Mouse (Mus musculus): Measurements from ENCODE around the gene Hmgn2. TPM values are rescaled to one million over a fixed set of nuclear protein-coding genes. Genes with fewer than 3 reads are reported as not detected.
A peak's percentile ranks its signal among the peaks of the same experiment; 100 is the strongest.

The Hmgn2 gene
- 108 TPM for polyA plus RNA-seq (2012; fragmentation: generic; extraction: Trizol)

DNA sequence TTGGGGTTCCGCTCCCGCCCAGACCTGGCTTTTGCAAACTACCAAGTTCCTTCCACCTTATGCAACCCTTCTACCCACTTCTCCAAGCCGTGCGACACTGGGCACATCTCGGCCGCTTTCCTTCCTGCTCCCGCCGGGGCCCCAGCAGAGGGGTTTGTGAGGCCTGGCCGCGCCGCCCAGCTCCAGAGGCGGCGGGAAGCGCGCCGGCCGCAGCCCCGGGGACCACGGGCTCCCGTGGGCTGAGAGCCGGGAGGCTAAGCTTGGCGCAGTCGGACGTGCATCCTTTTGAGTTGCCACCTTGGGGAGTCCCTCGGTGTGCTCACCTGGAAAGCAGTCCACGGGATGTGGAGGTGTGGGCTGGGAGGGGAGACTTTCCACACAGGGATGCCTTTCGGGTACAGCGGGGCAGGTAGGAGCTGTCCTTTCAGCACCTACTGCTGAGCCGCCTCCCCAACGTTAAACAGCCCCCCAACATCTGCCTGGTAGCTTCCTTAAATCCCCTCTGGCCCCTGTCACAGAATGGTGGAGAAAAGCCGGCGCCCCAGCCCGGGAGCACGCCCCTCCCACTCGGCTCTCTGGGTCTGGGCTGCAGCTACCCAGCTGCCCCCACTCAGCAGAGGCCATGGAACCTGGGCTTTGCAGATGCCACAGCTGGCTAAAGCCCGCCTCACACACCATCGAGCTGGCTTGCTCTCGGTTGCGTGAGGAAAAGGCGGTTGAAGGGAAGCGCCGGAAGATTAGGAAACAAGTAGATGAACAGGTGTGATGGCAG, at the start of gene Hmgn2:
Gene Hmgn2 (minus strand): TSS at position 501 of the 772 bp plus-strand sequence.
- Histone ChIP-seq H3K36me3 (ENCODE audit: control insufficient read depth, insufficient read depth) (peaks cover 11% of the 10 kb centered on the region), H3K4me3 (peak within 1 kb of the TSS; percentile 52), H3K4me2 (ENCODE audit: low read depth) (peak within 1 kb of the TSS; percentile 87), H3K79me2 (ENCODE audit: control insufficient read depth, insufficient read depth) (peaks cover 14% of the 10 kb centered on the region), H3ac (ENCODE audit: control insufficient read depth, insufficient read length) (peak within 1 kb of the TSS; percentile 74), H3K27me3 (ENCODE audit: control insufficient read depth, insufficient read depth, insufficient read length) (no peaks in the 10 kb centered on the region)
- TF ChIP-seq REST (IDR thresholded peaks at IDR 0.05; ENCODE audit: insufficient read depth, insufficient read length) (peak; percentile 62), POLR2A (IDR thresholded peaks at IDR 0.05; ENCODE audit: insufficient read length, low read depth) (no peak), CEBPB (IDR thresholded peaks at IDR 0.05; ENCODE audit: insufficient read depth, poor library complexity, severe bottlenecking) (0 out of 2 replicates have a peak, but pooled peaks have one; percentile 2), TCF12 (IDR thresholded peaks at IDR 0.05; ENCODE audit: insufficient read depth, poor library complexity, severe bottlenecking) (no peak), POLR2AphosphoS2 (IDR thresholded peaks at IDR 0.05; ENCODE audit: insufficient read length, low read depth) (peak; percentile 74)

DNA sequence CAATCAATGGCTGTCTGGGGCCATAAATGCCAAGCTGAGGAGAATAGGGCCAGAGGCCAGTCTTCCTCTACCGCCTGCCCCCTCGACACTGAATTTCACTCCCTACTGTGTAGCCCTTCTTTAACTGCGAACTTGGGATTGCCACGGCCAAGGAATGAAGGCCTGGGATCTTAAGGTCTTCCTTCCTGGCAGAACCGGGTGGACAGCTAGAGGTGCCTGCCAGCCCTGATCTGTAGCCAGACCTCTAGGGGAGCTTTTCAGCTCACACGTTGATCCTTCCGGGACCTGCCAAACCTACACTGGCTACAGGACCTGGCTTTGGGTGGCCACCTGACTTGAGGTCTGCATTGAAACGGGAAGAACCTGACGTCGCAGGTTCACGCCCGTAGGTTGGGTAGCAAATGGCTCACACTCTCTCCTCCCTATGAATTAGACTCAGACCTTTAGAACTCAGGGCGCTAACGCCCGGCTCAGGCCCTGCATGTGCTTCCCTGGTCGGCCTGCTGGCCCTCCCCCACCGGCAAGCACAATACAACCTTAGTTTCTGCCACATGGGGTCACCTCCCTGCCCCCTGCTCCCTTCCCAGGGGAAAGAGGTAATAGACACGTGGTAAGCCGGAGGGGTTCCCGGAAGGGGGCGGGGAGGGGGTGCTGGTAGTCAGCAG, 48.9 kb upstream of the Hmgn2 start:
- TF ChIP-seq USF1 (IDR thresholded peaks at IDR 0.05; ENCODE audit: low read depth) (no peak), MAX (IDR thresholded peaks at IDR 0.05; ENCODE audit: low read depth) (no peak), SRF (IDR thresholded peaks at IDR 0.05; ENCODE audit: control insufficient read depth, insufficient read length, low read depth) (no peak), TCF12 (IDR thresholded peaks at IDR 0.05; ENCODE audit: insufficient read depth, poor library complexity, severe bottlenecking) (no peak), E2F4 (IDR thresholded peaks at IDR 0.05; ENCODE audit: insufficient read depth) (no peak), POLR2AphosphoS2 (IDR thresholded peaks at IDR 0.05; ENCODE audit: insufficient read length, low read depth) (no peak), REST (IDR thresholded peaks at IDR 0.05; ENCODE audit: insufficient read depth, insufficient read length) (no peak), MYOD1 (IDR thresholded peaks at IDR 0.05; ENCODE audit: control insufficient read depth in 1 of 3, insufficient read length in 2 of 3, low read depth in 2 of 3) (no peak), CEBPB (IDR thresholded peaks at IDR 0.05; ENCODE audit: insufficient read depth, poor library complexity, severe bottlenecking) (no peak), MYOG (IDR thresholded peaks at IDR 0.05; ENCODE audit: control insufficient read depth in 1 of 3, insufficient read depth in 1 of 3, insufficient read length in 2 of 3, low read depth in 2 of 3) (no peak), TCF3 (IDR thresholded peaks at IDR 0.05; ENCODE audit: insufficient read length, low read depth) (no peak), POLR2A (IDR thresholded peaks at IDR 0.05; ENCODE audit: insufficient read length, low read depth) (no peak)
- Histone ChIP-seq H3K79me2 (ENCODE audit: control insufficient read depth, insufficient read depth) (no peaks in the 10 kb centered on the region), H3K36me3 (ENCODE audit: control insufficient read depth, insufficient read depth) (no peaks in the 10 kb centered on the region), H3K4me3 (no peak overlapping the region), H3K4me2 (ENCODE audit: low read depth) (no peak overlapping the region), H3ac (ENCODE audit: control insufficient read depth, insufficient read length) (no peak overlapping the region), H3K27me3 (ENCODE audit: control insufficient read depth, insufficient read depth, insufficient read length) (peaks cover 31% of the 10 kb centered on the region)

DNA sequence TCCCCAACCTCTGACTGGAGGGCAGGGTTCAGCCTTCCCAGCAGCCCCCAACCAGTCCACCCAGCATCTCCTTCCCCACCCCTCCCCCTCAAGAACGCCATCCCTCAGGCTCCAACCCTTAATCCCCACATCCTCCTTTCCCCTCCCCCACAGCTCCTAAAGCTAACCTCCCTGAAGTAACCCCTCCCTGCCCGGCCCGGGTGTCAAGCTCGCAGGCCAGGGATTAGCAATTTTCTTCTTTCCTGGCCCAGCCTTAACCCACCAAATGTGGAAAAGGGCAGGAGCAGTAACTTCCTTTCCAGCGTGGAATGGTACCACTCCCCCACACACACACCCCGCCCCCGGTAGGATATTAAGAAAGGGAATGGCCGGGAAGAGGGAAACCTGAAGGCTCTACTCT, 48.3 kb upstream of the Hmgn2 start:
- H3K79me2 ChIP-seq (ENCODE audit: control insufficient read depth, insufficient read depth), result no peaks in the 10 kb centered on the region
- H3K4me2 ChIP-seq (ENCODE audit: low read depth), result no peak overlapping the region
- TF ChIP-seq POLR2AphosphoS2 (IDR thresholded peaks at IDR 0.05; ENCODE audit: insufficient read length, low read depth) (no peak), REST (IDR thresholded peaks at IDR 0.05; ENCODE audit: insufficient read depth, insufficient read length) (no peak), MAX (IDR thresholded peaks at IDR 0.05; ENCODE audit: low read depth) (no peak), E2F4 (IDR thresholded peaks at IDR 0.05; ENCODE audit: insufficient read depth) (no peak), USF1 (IDR thresholded peaks at IDR 0.05; ENCODE audit: low read depth) (no peak), CEBPB (IDR thresholded peaks at IDR 0.05; ENCODE audit: insufficient read depth, poor library complexity, severe bottlenecking) (no peak), SRF (IDR thresholded peaks at IDR 0.05; ENCODE audit: control insufficient read depth, insufficient read length, low read depth) (no peak), TCF12 (IDR thresholded peaks at IDR 0.05; ENCODE audit: insufficient read depth, poor library complexity, severe bottlenecking) (no peak), POLR2A (IDR thresholded peaks at IDR 0.05; ENCODE audit: insufficient read length, low read depth) (no peak), MYOD1 (IDR thresholded peaks at IDR 0.05; ENCODE audit: control insufficient read depth in 1 of 3, insufficient read length in 2 of 3, low read depth in 2 of 3) (no peak)
- H3K36me3 ChIP-seq (ENCODE audit: control insufficient read depth, insufficient read depth), result no peaks in the 10 kb centered on the region
- no peak overlapping the region for H3ac ChIP-seq (ENCODE audit: control insufficient read depth, insufficient read length)
- no peak overlapping the region for H3K4me3 ChIP-seq
- peaks cover 36% of the 10 kb centered on the region for H3K27me3 ChIP-seq (ENCODE audit: control insufficient read depth, insufficient read depth, insufficient read length)

DNA sequence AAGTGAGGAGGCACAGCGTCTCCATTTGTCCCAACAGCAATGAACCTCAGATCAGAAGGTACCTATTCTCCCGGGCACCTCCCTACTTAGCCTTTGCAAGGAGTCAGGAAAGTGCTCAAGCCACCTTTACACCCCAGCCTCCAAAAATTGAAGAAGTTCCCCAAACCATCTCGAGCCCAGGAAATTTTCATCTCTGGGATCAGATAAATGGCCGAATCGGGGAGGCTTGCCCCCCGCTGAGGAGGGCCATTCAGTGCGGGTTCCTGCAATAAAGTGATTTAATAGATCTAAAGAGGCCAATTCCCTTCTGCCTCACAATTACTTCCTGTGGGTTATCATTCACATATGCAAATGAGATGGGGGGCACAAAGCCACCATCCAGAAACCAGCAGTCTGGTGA, 47.8 kb upstream of the Hmgn2 start:
- Histone ChIP-seq H3K79me2 (ENCODE audit: control insufficient read depth, insufficient read depth) (no peaks in the 10 kb centered on the region), H3K4me3 (no peak overlapping the region), H3K4me2 (ENCODE audit: low read depth) (no peak overlapping the region), H3ac (ENCODE audit: control insufficient read depth, insufficient read length) (no peak overlapping the region), H3K36me3 (ENCODE audit: control insufficient read depth, insufficient read depth) (no peaks in the 10 kb centered on the region), H3K27me3 (ENCODE audit: control insufficient read depth, insufficient read depth, insufficient read length) (peaks cover 36% of the 10 kb centered on the region)
- TF ChIP-seq USF1 (IDR thresholded peaks at IDR 0.05; ENCODE audit: low read depth), result no peak
- no peak for TF ChIP-seq SRF (IDR thresholded peaks at IDR 0.05; ENCODE audit: control insufficient read depth, insufficient read length, low read depth)
- no peak for TF ChIP-seq REST (IDR thresholded peaks at IDR 0.05; ENCODE audit: insufficient read depth, insufficient read length)
- no peak for TF ChIP-seq CEBPB (IDR thresholded peaks at IDR 0.05; ENCODE audit: insufficient read depth, poor library complexity, severe bottlenecking)
- TF ChIP-seq TCF12 (IDR thresholded peaks at IDR 0.05; ENCODE audit: insufficient read depth, poor library complexity, severe bottlenecking), result no peak
- no peak for TF ChIP-seq TCF3 (IDR thresholded peaks at IDR 0.05; ENCODE audit: insufficient read length, low read depth)
- no peak for TF ChIP-seq MAX (IDR thresholded peaks at IDR 0.05; ENCODE audit: low read depth)
- TF ChIP-seq POLR2A (IDR thresholded peaks at IDR 0.05; ENCODE audit: insufficient read length, low read depth), result no peak
- no peak for TF ChIP-seq E2F4 (IDR thresholded peaks at IDR 0.05; ENCODE audit: insufficient read depth)
- no peak for TF ChIP-seq POLR2AphosphoS2 (IDR thresholded peaks at IDR 0.05; ENCODE audit: insufficient read length, low read depth)
- TF ChIP-seq MYOG (IDR thresholded peaks at IDR 0.05; ENCODE audit: control insufficient read depth in 1 of 3, insufficient read depth in 1 of 3, insufficient read length in 2 of 3, low read depth in 2 of 3), result no peak
- no peak for TF ChIP-seq MYOD1 (IDR thresholded peaks at IDR 0.05; ENCODE audit: control insufficient read depth in 1 of 3, insufficient read length in 2 of 3, low read depth in 2 of 3)
